Mouse (Mus musculus) megakaryocyte, embryonic 14.5 days (primary cell): Measurements from ENCODE around the gene Gm20388.

Experiments used
- FLI1 ChIP-seq: IDR thresholded peaks from 2 replicates; pipeline ENCODE4 v1.6.1; 2012; ENCODE audit warnings: low read length, inconsistent platforms, mixed read lengths
- GATA1 ChIP-seq: IDR thresholded peaks from 3 replicates; pipeline ENCODE4 v1.6.1; 2012; ENCODE audit warnings: mixed read lengths, low read length, inconsistent platforms, borderline replicate concordance

DNA sequence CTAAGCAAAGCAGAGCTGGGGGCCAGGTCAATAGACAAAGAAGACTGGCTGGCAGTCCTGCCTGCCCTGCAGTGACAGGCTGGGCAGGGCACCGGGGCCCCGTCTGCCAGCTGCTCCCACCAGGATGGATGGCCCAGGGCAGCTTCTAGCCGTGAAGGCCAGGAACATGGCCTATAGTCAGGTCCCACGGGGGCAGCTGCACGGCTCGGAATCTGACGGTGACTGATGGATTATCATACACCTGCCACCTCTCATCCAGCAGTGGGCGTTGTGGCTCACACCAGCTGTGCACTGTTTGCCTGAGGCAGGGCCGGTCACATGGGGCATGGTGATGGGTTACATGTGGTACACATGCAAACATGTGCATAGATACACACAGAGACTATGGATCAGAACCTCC, 445.4 kb downstream of the Gm20388 start:
- no peak for TF ChIP-seq GATA1
- no peak for TF ChIP-seq FLI1
